Mouse (Mus musculus): ENCODE measurements around the gene Nexn. TPM values are rescaled to one million over a fixed set of nuclear protein-coding genes. Genes with fewer than 3 reads are reported as not detected.

Gene Nexn
- polyA plus RNA-seq, 1 experiment from 2014 or later = 18.1 TPM

- no peak for DNase-seq (ENCODE audit: low spot score)
- Histone ChIP-seq H3K9me3 (replicated peaks; ENCODE audit: low read length) (no peaks in the 10 kb centered on the region), H3K27ac (no peak overlapping the region), H3K27me3 (ENCODE audit: insufficient read depth, low read length) (no peaks in the 10 kb centered on the region), H3K4me2 (ENCODE audit: low read length) (no peak overlapping the region), H3K36me3 (ENCODE audit: insufficient read depth, low read length) (peaks cover 37% of the 10 kb centered on the region), H3K4me3 (replicated peaks; ENCODE audit: low read depth, low read length) (no peak overlapping the region), H3K4me1 (replicated peaks; ENCODE audit: insufficient read depth, low read length) (no peaks in the 10 kb centered on the region), H3K9ac (ENCODE audit: low read depth, low read length) (no peak overlapping the region)
- no peak for TF ChIP-seq CTCF (IDR thresholded peaks at IDR 0.05; ENCODE audit: low read depth)
- 70% methylated on average over 5 of the region's 5 CpGs for WGBS
- no peak for ATAC-seq (replicated peaks; ENCODE audit: low FRiP score, low read depth)
Measured at GRCm38 (mm10) chr3:152284759-152285158, 18.6 kb upstream of the Nexn start.

GRCm38 (mm10) chr3:152284306-152284705, 18.2 kb upstream of the Nexn start:
- H3K27me3 ChIP-seq (ENCODE audit: insufficient read depth, low read length) = no peaks in the 10 kb centered on the region
- H3K9me3 ChIP-seq (replicated peaks; ENCODE audit: low read length) = no peaks in the 10 kb centered on the region
- peaks cover 37% of the 10 kb centered on the region for H3K36me3 ChIP-seq (ENCODE audit: insufficient read depth, low read length)
- WGBS = 100% methylated on average over 1 of the region's 1 CpGs
- no peak overlapping the region for H3K27ac ChIP-seq
- ATAC-seq (replicated peaks; ENCODE audit: low FRiP score, low read depth) (no peak), DNase-seq (ENCODE audit: low spot score) (no peak)
- no peak overlapping the region for H3K4me2 ChIP-seq (ENCODE audit: low read length)
- no peak for TF ChIP-seq CTCF (IDR thresholded peaks at IDR 0.05; ENCODE audit: low read depth)
- no peak overlapping the region for H3K9ac ChIP-seq (ENCODE audit: low read depth, low read length)
- H3K4me1 ChIP-seq (replicated peaks; ENCODE audit: insufficient read depth, low read length) = no peaks in the 10 kb centered on the region
- no peak overlapping the region for H3K4me3 ChIP-seq (replicated peaks; ENCODE audit: low read depth, low read length)

- no peak for DNase-seq (ENCODE audit: low spot score)
- no peak for ATAC-seq (replicated peaks; ENCODE audit: low FRiP score, low read depth)
- no peak overlapping the region for H3K9ac ChIP-seq (ENCODE audit: low read depth, low read length)
- no peaks in the 10 kb centered on the region for H3K9me3 ChIP-seq (replicated peaks; ENCODE audit: low read length)
- H3K4me2 ChIP-seq (ENCODE audit: low read length) = no peak overlapping the region
- peaks cover 28% of the 10 kb centered on the region for H3K36me3 ChIP-seq (ENCODE audit: insufficient read depth, low read length)
- no peaks in the 10 kb centered on the region for H3K27me3 ChIP-seq (ENCODE audit: insufficient read depth, low read length)
- WGBS = 47% methylated on average over 3 of the region's 3 CpGs
- no peak overlapping the region for H3K27ac ChIP-seq
- no peak overlapping the region for H3K4me3 ChIP-seq (replicated peaks; ENCODE audit: low read depth, low read length)
- no peaks in the 10 kb centered on the region for H3K4me1 ChIP-seq (replicated peaks; ENCODE audit: insufficient read depth, low read length)
- no peak for TF ChIP-seq CTCF (IDR thresholded peaks at IDR 0.05; ENCODE audit: low read depth)
Measured at GRCm38 (mm10) chr3:152282126-152282525, 16.0 kb upstream of the Nexn start.

- no peak for ATAC-seq (replicated peaks; ENCODE audit: low FRiP score, low read depth)
- no peak for TF ChIP-seq CTCF (IDR thresholded peaks at IDR 0.05; ENCODE audit: low read depth)
Measured at GRCm38 (mm10) chr3:152278431-152278830, 12.3 kb upstream of the Nexn start.

GRCm38 (mm10) chr3:152277912-152278311, 11.8 kb upstream of the Nexn start:
- H3K9ac ChIP-seq (ENCODE audit: low read depth, low read length) = no peak overlapping the region
- no peaks in the 10 kb centered on the region for H3K4me1 ChIP-seq (replicated peaks; ENCODE audit: insufficient read depth, low read length)
- DNase-seq (ENCODE audit: low spot score) (peak; percentile 43), ATAC-seq (replicated peaks; ENCODE audit: low FRiP score, low read depth) (0 out of 2 replicates have a peak, but pooled peaks have one; percentile 36)
- TF ChIP-seq CTCF (IDR thresholded peaks at IDR 0.05; ENCODE audit: low read depth) = peak; percentile 20; the same call in 1 of the 2 replicates
- no peak overlapping the region for H3K27ac ChIP-seq
- H3K9me3 ChIP-seq (replicated peaks; ENCODE audit: low read length) = no peaks in the 10 kb centered on the region
- WGBS = 62% methylated on average over 2 of the region's 2 CpGs
- no peak overlapping the region for H3K4me2 ChIP-seq (ENCODE audit: low read length)
- no peak overlapping the region for H3K4me3 ChIP-seq (replicated peaks; ENCODE audit: low read depth, low read length)
- H3K36me3 ChIP-seq (ENCODE audit: insufficient read depth, low read length) = peaks cover 9% of the 10 kb centered on the region; the same call in 1 of the 2 replicates
- no peaks in the 10 kb centered on the region for H3K27me3 ChIP-seq (ENCODE audit: insufficient read depth, low read length)

More at GRCm38 (mm10) chr3:152278431-152278830, 12.3 kb upstream of the Nexn start:
- peak; percentile 61 for DNase-seq (ENCODE audit: low spot score)
- Histone ChIP-seq H3K4me2 (ENCODE audit: low read length) (no peak overlapping the region), H3K36me3 (ENCODE audit: insufficient read depth, low read length) (peaks cover 12% of the 10 kb centered on the region; the same call in 1 of the 2 replicates), H3K4me3 (replicated peaks; ENCODE audit: low read depth, low read length) (no peak overlapping the region), H3K9me3 (replicated peaks; ENCODE audit: low read length) (no peaks in the 10 kb centered on the region), H3K4me1 (replicated peaks; ENCODE audit: insufficient read depth, low read length) (no peaks in the 10 kb centered on the region), H3K27ac (no peak overlapping the region), H3K27me3 (ENCODE audit: insufficient read depth, low read length) (no peaks in the 10 kb centered on the region), H3K9ac (ENCODE audit: low read depth, low read length) (no peak overlapping the region)
- 24% methylated on average over 2 of the region's 2 CpGs for WGBS

- H3K9me3 ChIP-seq (replicated peaks; ENCODE audit: low read length) = no peaks in the 10 kb centered on the region
- DNase-seq (ENCODE audit: low spot score) (no peak), ATAC-seq (replicated peaks; ENCODE audit: low FRiP score, low read depth) (no peak)
- no peak for TF ChIP-seq CTCF (IDR thresholded peaks at IDR 0.05; ENCODE audit: low read depth)
- H3K27ac ChIP-seq = no peak overlapping the region
- H3K27me3 ChIP-seq (ENCODE audit: insufficient read depth, low read length) = no peaks in the 10 kb centered on the region
- no peak overlapping the region for H3K4me2 ChIP-seq (ENCODE audit: low read length)
- peaks cover 2% of the 10 kb centered on the region; the same call in 1 of the 2 replicates for H3K36me3 ChIP-seq (ENCODE audit: insufficient read depth, low read length)
- H3K9ac ChIP-seq (ENCODE audit: low read depth, low read length) = no peak overlapping the region
- no peak overlapping the region for H3K4me3 ChIP-seq (replicated peaks; ENCODE audit: low read depth, low read length)
- H3K4me1 ChIP-seq (replicated peaks; ENCODE audit: insufficient read depth, low read length) = no peaks in the 10 kb centered on the region
- WGBS = 88% methylated on average over 3 of the region's 3 CpGs
Measured at GRCm38 (mm10) chr3:152276935-152277334, 10.8 kb upstream of the Nexn start.

GRCm38 (mm10) chr3:152275008-152275407, 8.9 kb upstream of the Nexn start:
- no peak for ATAC-seq (replicated peaks; ENCODE audit: low FRiP score, low read depth)
- no peak for DNase-seq (ENCODE audit: low spot score)
- Histone ChIP-seq H3K9me3 (replicated peaks; ENCODE audit: low read length) (no peaks in the 10 kb centered on the region), H3K4me2 (ENCODE audit: low read length) (no peak overlapping the region), H3K27me3 (ENCODE audit: insufficient read depth, low read length) (no peaks in the 10 kb centered on the region), H3K4me1 (replicated peaks; ENCODE audit: insufficient read depth, low read length) (no peaks in the 10 kb centered on the region), H3K36me3 (ENCODE audit: insufficient read depth, low read length) (no peaks in the 10 kb centered on the region), H3K9ac (ENCODE audit: low read depth, low read length) (no peak overlapping the region), H3K27ac (no peak overlapping the region), H3K4me3 (replicated peaks; ENCODE audit: low read depth, low read length) (no peak overlapping the region)
- WGBS = 82% methylated on average over 8 of the region's 8 CpGs
- no peak for TF ChIP-seq CTCF (IDR thresholded peaks at IDR 0.05; ENCODE audit: low read depth)
